Mouse (Mus musculus) lung, postnatal 0 days (tissue): ENCODE results near the gene Fuz.

ENCODE experiments used
- CTCF ChIP-seq: IDR thresholded peaks from 2 replicates; pipeline ENCODE4 v1.5.1; 2016; ENCODE audit warnings: antibody characterized with exemption, mild to moderate bottlenecking
- EP300 ChIP-seq: IDR thresholded peaks from 2 replicates; pipeline ENCODE4 v1.6.1; 2016; ENCODE audit warnings: antibody characterized with exemption, mild to moderate bottlenecking, control low read depth

DNA sequence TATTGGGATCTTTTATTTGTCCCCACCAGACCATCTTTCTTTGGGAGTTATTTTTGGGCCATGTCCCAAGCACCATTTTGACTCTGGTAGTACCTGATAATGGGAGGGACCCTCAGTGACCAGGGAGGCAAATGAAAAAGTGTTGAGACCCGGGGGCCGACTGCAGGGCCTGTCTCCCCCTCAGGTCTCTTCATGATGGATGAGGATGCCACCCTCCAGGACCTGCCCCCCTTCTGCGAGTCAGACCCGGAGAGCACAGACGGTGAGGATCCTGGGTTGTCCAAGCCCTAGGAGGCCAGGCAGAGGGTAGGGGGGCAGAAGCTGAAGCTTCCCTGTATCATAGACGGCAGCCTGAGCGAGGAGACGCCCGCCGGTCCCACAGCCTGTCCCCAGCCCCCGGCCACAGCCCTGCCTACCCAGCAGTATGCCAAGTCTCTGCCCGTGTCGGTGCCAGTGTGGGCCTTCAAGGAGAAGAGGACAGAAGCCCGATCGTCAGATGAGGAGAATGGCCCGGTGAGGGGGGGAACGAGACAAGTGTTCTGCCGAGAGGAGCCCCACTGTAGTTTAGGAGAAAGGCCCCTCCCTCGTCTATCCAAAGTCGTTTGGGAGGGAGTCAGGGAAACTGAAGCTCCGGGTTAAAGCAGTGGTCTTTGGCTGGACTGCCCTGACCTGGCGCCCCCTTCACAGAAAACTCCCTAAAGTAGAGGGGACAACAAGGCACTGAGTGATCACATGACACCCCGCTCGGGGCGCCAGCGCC, 42.1 kb upstream of the Fuz start:
- TF ChIP-seq EP300 (no peak), CTCF (no peak)
